Mouse (Mus musculus): ENCODE measurements around the gene Ube2v1. TPM values are rescaled to one million over a fixed set of nuclear protein-coding genes. Genes with fewer than 3 reads are reported as not detected.

Gene Ube2v1
- polyA plus RNA-seq, 1 experiment from 2014 or later: 393 TPM

- WGBS: 87% methylated on average over 8 of the region's 8 CpGs
- H3K9me3 ChIP-seq (ENCODE audit: control insufficient read depth, low read length): no peaks in the 10 kb centered on the region
- H3K27me3 ChIP-seq (replicated peaks; ENCODE audit: control insufficient read depth, insufficient read depth, low read length): no peaks in the 10 kb centered on the region
- no peak overlapping the region for H3K4me2 ChIP-seq (ENCODE audit: low read length)
- no peaks in the 10 kb centered on the region for H3K4me1 ChIP-seq (ENCODE audit: control insufficient read depth, insufficient read depth, low read depth, low read length)
- H3K9ac ChIP-seq (ENCODE audit: low read depth, low read length): no peak overlapping the region
- ATAC-seq: no peak
- H3K36me3 ChIP-seq (ENCODE audit: control insufficient read depth, insufficient read depth, low read length): no peaks in the 10 kb centered on the region
- H3K27ac ChIP-seq (ENCODE audit: low read depth, low read length): no peak overlapping the region
- H3K4me3 ChIP-seq (ENCODE audit: low read length): no peak overlapping the region
Measured at GRCm38 (mm10) chr2:167576121-167576620, 55.7 kb downstream of the Ube2v1 start.

GRCm38 (mm10) chr2:167575581-167575980, 56.3 kb downstream of the Ube2v1 start:
- Histone ChIP-seq H3K4me3 (ENCODE audit: low read length) (no peak overlapping the region), H3K4me1 (ENCODE audit: control insufficient read depth, insufficient read depth, low read depth, low read length) (no peaks in the 10 kb centered on the region), H3K9me3 (ENCODE audit: control insufficient read depth, low read length) (no peaks in the 10 kb centered on the region), H3K27me3 (replicated peaks; ENCODE audit: control insufficient read depth, insufficient read depth, low read length) (no peaks in the 10 kb centered on the region), H3K4me2 (ENCODE audit: low read length) (no peak overlapping the region), H3K27ac (ENCODE audit: low read depth, low read length) (no peak overlapping the region), H3K36me3 (ENCODE audit: control insufficient read depth, insufficient read depth, low read length) (no peaks in the 10 kb centered on the region), H3K9ac (ENCODE audit: low read depth, low read length) (no peak overlapping the region)
- 86% methylated on average over 7 of the region's 7 CpGs for WGBS
- ATAC-seq: no peak

GRCm38 (mm10) chr2:167574814-167575213, 57.1 kb downstream of the Ube2v1 start:
- Histone ChIP-seq H3K4me2 (ENCODE audit: low read length) (no peak overlapping the region), H3K27ac (ENCODE audit: low read depth, low read length) (no peak overlapping the region), H3K9ac (ENCODE audit: low read depth, low read length) (no peak overlapping the region), H3K27me3 (replicated peaks; ENCODE audit: control insufficient read depth, insufficient read depth, low read length) (no peaks in the 10 kb centered on the region), H3K4me1 (ENCODE audit: control insufficient read depth, insufficient read depth, low read depth, low read length) (no peaks in the 10 kb centered on the region), H3K9me3 (ENCODE audit: control insufficient read depth, low read length) (no peaks in the 10 kb centered on the region), H3K36me3 (ENCODE audit: control insufficient read depth, insufficient read depth, low read length) (no peaks in the 10 kb centered on the region), H3K4me3 (ENCODE audit: low read length) (no peak overlapping the region)
- ATAC-seq: no peak
- 69% methylated on average over 9 of the region's 9 CpGs for WGBS

- 85% methylated on average over 18 of the region's 18 CpGs for WGBS
- no peak overlapping the region for H3K4me2 ChIP-seq (ENCODE audit: low read length)
- H3K9me3 ChIP-seq (ENCODE audit: control insufficient read depth, low read length): no peaks in the 10 kb centered on the region
- no peaks in the 10 kb centered on the region for H3K27me3 ChIP-seq (replicated peaks; ENCODE audit: control insufficient read depth, insufficient read depth, low read length)
- H3K4me3 ChIP-seq (ENCODE audit: low read length): no peak overlapping the region
- no peak overlapping the region for H3K27ac ChIP-seq (ENCODE audit: low read depth, low read length)
- no peaks in the 10 kb centered on the region for H3K4me1 ChIP-seq (ENCODE audit: control insufficient read depth, insufficient read depth, low read depth, low read length)
- no peak for ATAC-seq
- H3K9ac ChIP-seq (ENCODE audit: low read depth, low read length): no peak overlapping the region
- H3K36me3 ChIP-seq (ENCODE audit: control insufficient read depth, insufficient read depth, low read length): no peaks in the 10 kb centered on the region
Measured at GRCm38 (mm10) chr2:167571442-167572220, 60.3 kb downstream of the Ube2v1 start.

GRCm38 (mm10) chr2:167570815-167571214, 61.1 kb downstream of the Ube2v1 start:
- no peaks in the 10 kb centered on the region for H3K9me3 ChIP-seq (ENCODE audit: control insufficient read depth, low read length)
- H3K36me3 ChIP-seq (ENCODE audit: control insufficient read depth, insufficient read depth, low read length): no peaks in the 10 kb centered on the region
- no peaks in the 10 kb centered on the region for H3K27me3 ChIP-seq (replicated peaks; ENCODE audit: control insufficient read depth, insufficient read depth, low read length)
- H3K4me2 ChIP-seq (ENCODE audit: low read length): no peak overlapping the region
- WGBS: 91% methylated on average over 6 of the region's 6 CpGs
- H3K4me3 ChIP-seq (ENCODE audit: low read length): no peak overlapping the region
- no peak overlapping the region for H3K9ac ChIP-seq (ENCODE audit: low read depth, low read length)
- ATAC-seq: no peak
- no peak overlapping the region for H3K27ac ChIP-seq (ENCODE audit: low read depth, low read length)
- no peaks in the 10 kb centered on the region for H3K4me1 ChIP-seq (ENCODE audit: control insufficient read depth, insufficient read depth, low read depth, low read length)

- Histone ChIP-seq H3K9ac (ENCODE audit: low read depth, low read length) (no peak overlapping the region), H3K27ac (ENCODE audit: low read depth, low read length) (no peak overlapping the region; the same call in 1 of the 2 replicates)
- ATAC-seq: no peak
Measured at GRCm38 (mm10) chr2:167569934-167570651, 61.8 kb downstream of the Ube2v1 start.

GRCm38 (mm10) chr2:167568112-167568511, 63.8 kb downstream of the Ube2v1 start:
- Histone ChIP-seq H3K9me3 (ENCODE audit: control insufficient read depth, low read length) (no peaks in the 10 kb centered on the region), H3K36me3 (ENCODE audit: control insufficient read depth, insufficient read depth, low read length) (no peaks in the 10 kb centered on the region), H3K4me2 (ENCODE audit: low read length) (no peak overlapping the region), H3K27me3 (replicated peaks; ENCODE audit: control insufficient read depth, insufficient read depth, low read length) (no peaks in the 10 kb centered on the region), H3K27ac (ENCODE audit: low read depth, low read length) (no peak overlapping the region), H3K9ac (ENCODE audit: low read depth, low read length) (no peak overlapping the region), H3K4me1 (ENCODE audit: control insufficient read depth, insufficient read depth, low read depth, low read length) (peaks cover 3% of the 10 kb centered on the region; the same call in 1 of the 2 replicates), H3K4me3 (ENCODE audit: low read length) (no peak overlapping the region)
- 87% methylated on average over 9 of the region's 9 CpGs for WGBS
- no peak for ATAC-seq

More at GRCm38 (mm10) chr2:167569934-167570651, 61.8 kb downstream of the Ube2v1 start:
- H3K36me3 ChIP-seq (ENCODE audit: control insufficient read depth, insufficient read depth, low read length): no peaks in the 10 kb centered on the region
- H3K9me3 ChIP-seq (ENCODE audit: control insufficient read depth, low read length): no peaks in the 10 kb centered on the region
- H3K4me2 ChIP-seq (ENCODE audit: low read length): no peak overlapping the region
- H3K4me1 ChIP-seq (ENCODE audit: control insufficient read depth, insufficient read depth, low read depth, low read length): no peaks in the 10 kb centered on the region; the same call in 1 of the 2 replicates
- no peaks in the 10 kb centered on the region for H3K27me3 ChIP-seq (replicated peaks; ENCODE audit: control insufficient read depth, insufficient read depth, low read length)
- H3K4me3 ChIP-seq (ENCODE audit: low read length): no peak overlapping the region
- 61% methylated on average over 13 of the region's 13 CpGs for WGBS

- Histone ChIP-seq H3K27me3 (replicated peaks; ENCODE audit: control insufficient read depth, insufficient read depth, low read length) (no peaks in the 10 kb centered on the region), H3K4me1 (ENCODE audit: control insufficient read depth, insufficient read depth, low read depth, low read length) (peaks cover 7% of the 10 kb centered on the region; the same call in 1 of the 2 replicates), H3K27ac (ENCODE audit: low read depth, low read length) (no peak overlapping the region), H3K9me3 (ENCODE audit: control insufficient read depth, low read length) (no peaks in the 10 kb centered on the region), H3K4me2 (ENCODE audit: low read length) (peak overlapping the region; percentile 38), H3K36me3 (ENCODE audit: control insufficient read depth, insufficient read depth, low read length) (no peaks in the 10 kb centered on the region), H3K4me3 (ENCODE audit: low read length) (no peak overlapping the region), H3K9ac (ENCODE audit: low read depth, low read length) (peak overlapping the region; percentile 41; the same call in 1 of the 2 replicates)
- ATAC-seq: no peak
- WGBS: 13% methylated on average over 19 of the region's 19 CpGs
Measured at GRCm38 (mm10) chr2:167565682-167566081, 66.2 kb downstream of the Ube2v1 start.

- Histone ChIP-seq H3K4me3 (ENCODE audit: low read length) (no peak overlapping the region), H3K9ac (ENCODE audit: low read depth, low read length) (no peak overlapping the region), H3K4me2 (ENCODE audit: low read length) (no peak overlapping the region), H3K27me3 (replicated peaks; ENCODE audit: control insufficient read depth, insufficient read depth, low read length) (no peaks in the 10 kb centered on the region), H3K36me3 (ENCODE audit: control insufficient read depth, insufficient read depth, low read length) (no peaks in the 10 kb centered on the region), H3K4me1 (ENCODE audit: control insufficient read depth, insufficient read depth, low read depth, low read length) (peaks cover 7% of the 10 kb centered on the region; the same call in 1 of the 2 replicates), H3K27ac (ENCODE audit: low read depth, low read length) (no peak overlapping the region), H3K9me3 (ENCODE audit: control insufficient read depth, low read length) (no peaks in the 10 kb centered on the region)
- no peak for ATAC-seq
- 69% methylated on average over 3 of the region's 3 CpGs for WGBS
Measured at GRCm38 (mm10) chr2:167565312-167565656, 66.6 kb downstream of the Ube2v1 start.

Measured in hindbrain, embryonic 16.5 days (tissue).